Mouse (Mus musculus) limb, embryonic 14.5 days (tissue): ENCODE results near the gene Grip1. TPM values are rescaled to one million over a fixed set of nuclear protein-coding genes. Genes with fewer than 3 reads are reported as not detected.

Source experiments
- ATAC-seq: fragments of 200-750 bp; cut with Nextera tagmentation; 2 replicates; pipeline ENCODE4 v1.8.0; 2017; ENCODE audit warnings: low read depth, moderate number of reproducible peaks, moderate TSS enrichment; ENCODE audit not compliant: low FRiP score
- DNase-seq: peaks from one replicate; pipeline ENCODE4 v3.0.0-alpha.2; 2015; ENCODE audit warnings: low spot score
- H3K27ac ChIP-seq: fragments of 300-500 bp; sonication (generic); replicated peaks from 2 replicates; pipeline ENCODE4 v1.5.1; 2014; ENCODE audit warnings: low read depth, mild to moderate bottlenecking, low read length, moderate library complexity, mixed read lengths
- H3K27me3 ChIP-seq: fragments of 300-500 bp; sonication (generic); 2 replicates; pipeline ENCODE4 v1.6.1; 2014; ENCODE audit warnings: low read length, mixed read lengths; ENCODE audit not compliant: control insufficient read depth, insufficient read depth
- H3K36me3 ChIP-seq: fragments of 300-500 bp; sonication (generic); 2 replicates; pipeline ENCODE4 v1.6.1; 2014; ENCODE audit warnings: mild to moderate bottlenecking, low read length, moderate library complexity, mixed read lengths; ENCODE audit not compliant: control insufficient read depth, insufficient read depth
- H3K4me1 ChIP-seq: fragments of 300-500 bp; sonication (generic); 2 replicates; pipeline ENCODE4 v1.6.1; 2014; ENCODE audit warnings: antibody characterized with exemption, low read length, mixed read lengths; ENCODE audit not compliant: control insufficient read depth, insufficient read depth
- H3K4me2 ChIP-seq: fragments of 300-500 bp; sonication (generic); replicated peaks from 2 replicates; pipeline ENCODE4 v1.6.1; 2014; ENCODE audit warnings: low read depth, mild to moderate bottlenecking, low read length, moderate library complexity; ENCODE audit not compliant: severe bottlenecking
- H3K4me3 ChIP-seq: fragments of 300-500 bp; sonication (generic); replicated peaks from 2 replicates; pipeline ENCODE4 v1.5.1; 2014; ENCODE audit warnings: low read length
- H3K9ac ChIP-seq: fragments of 300-500 bp; sonication (generic); 2 replicates; pipeline ENCODE4 v1.6.1; 2014; ENCODE audit warnings: mild to moderate bottlenecking, low read depth, low read length, moderate library complexity; ENCODE audit not compliant: severe bottlenecking
- H3K9me3 ChIP-seq: fragments of 300-500 bp; sonication (generic); 2 replicates; pipeline ENCODE4 v1.6.1; 2016; ENCODE audit warnings: low read length; ENCODE audit not compliant: control insufficient read depth
- POLR2A ChIP-seq: fragments of 200-500 bp; IDR thresholded peaks from 2 replicates; pipeline ENCODE4 v1.8.0; 2012; ENCODE audit warnings: inconsistent platforms, mild to moderate bottlenecking, moderate library complexity, borderline replicate concordance; ENCODE audit not compliant: insufficient read depth, insufficient read length; ENCODE audit errors: extremely low read depth
- WGBS: fragments of 180-500 bp; shearing (Covaris S2); extraction: QIAGEN DNeasy Blood & Tissue Kit; methylation state at CpG from one replicate; pipeline ENCODE4 v1.1.7; 2014; 5-methylcytosine and 5-hydroxymethylcytosine counted together
- polyA plus RNA-seq, 2 experiments: library from polyadenylated mRNA; depleted of rRNA in 1 of 2; stranded (reverse) in 1 of 2; unstranded in 1 of 2; fragments of >200 nt; fragmentation: Nextera tagmentation in 1 of 2; extraction: Ambion mirVana in 1 of 2; gene quantifications; 2 replicates each; pipeline versions ENCODE4 v1.2.1 to v1.2.3; 2012 to 2014

Grip1 gene
- polyA plus RNA-seq, 2 experiments: 5.9 to 7.6 TPM

DNA sequence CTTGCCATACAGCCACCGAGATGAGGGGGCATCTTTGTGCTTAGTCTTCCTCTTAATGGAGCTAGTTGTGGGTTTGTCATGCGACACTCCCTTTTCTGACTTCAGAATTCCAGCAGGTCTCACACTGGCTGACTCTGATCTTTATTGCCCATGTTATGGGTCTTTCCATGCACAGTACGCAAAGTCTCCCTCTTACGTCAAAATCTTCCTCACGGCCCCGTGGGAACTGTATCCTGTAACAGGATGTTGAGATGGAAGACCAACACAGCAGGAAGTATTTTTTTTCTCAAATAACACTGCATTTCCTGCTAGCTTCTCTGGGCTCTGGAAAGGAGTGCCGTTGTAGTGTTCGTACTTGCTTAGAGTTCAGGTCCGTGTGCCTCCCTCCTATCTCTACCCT, 21.5 kb downstream of the Grip1 start:
- ATAC-seq: no peak
- 47% methylated on average over 9 of the region's 9 CpGs for WGBS
- Histone ChIP-seq H3K27ac (no peak overlapping the region), H3K9ac (no peak overlapping the region), H3K27me3 (no peaks in the 10 kb centered on the region), H3K4me3 (no peak overlapping the region), H3K36me3 (no peaks in the 10 kb centered on the region), H3K9me3 (no peaks in the 10 kb centered on the region), H3K4me2 (no peak overlapping the region), H3K4me1 (no peaks in the 10 kb centered on the region; the same call in 1 of the 2 replicates)
- DNase-seq: no peak
- TF ChIP-seq POLR2A: no peak

- Histone ChIP-seq H3K9ac (no peak overlapping the region), H3K36me3 (no peaks in the 10 kb centered on the region), H3K4me2 (no peak overlapping the region), H3K9me3 (no peaks in the 10 kb centered on the region), H3K27me3 (no peaks in the 10 kb centered on the region), H3K27ac (no peak overlapping the region), H3K4me1 (peaks cover 2% of the 10 kb centered on the region; the same call in 1 of the 2 replicates), H3K4me3 (no peak overlapping the region)
- no peak for TF ChIP-seq POLR2A
- DNase-seq: no peak
- WGBS: 75% methylated on average over 8 of the region's 8 CpGs
- no peak for ATAC-seq
These were observed 24.0 kb downstream of the Grip1 start for GRCm38 (mm10) chr10:119477661-119478060.

DNA sequence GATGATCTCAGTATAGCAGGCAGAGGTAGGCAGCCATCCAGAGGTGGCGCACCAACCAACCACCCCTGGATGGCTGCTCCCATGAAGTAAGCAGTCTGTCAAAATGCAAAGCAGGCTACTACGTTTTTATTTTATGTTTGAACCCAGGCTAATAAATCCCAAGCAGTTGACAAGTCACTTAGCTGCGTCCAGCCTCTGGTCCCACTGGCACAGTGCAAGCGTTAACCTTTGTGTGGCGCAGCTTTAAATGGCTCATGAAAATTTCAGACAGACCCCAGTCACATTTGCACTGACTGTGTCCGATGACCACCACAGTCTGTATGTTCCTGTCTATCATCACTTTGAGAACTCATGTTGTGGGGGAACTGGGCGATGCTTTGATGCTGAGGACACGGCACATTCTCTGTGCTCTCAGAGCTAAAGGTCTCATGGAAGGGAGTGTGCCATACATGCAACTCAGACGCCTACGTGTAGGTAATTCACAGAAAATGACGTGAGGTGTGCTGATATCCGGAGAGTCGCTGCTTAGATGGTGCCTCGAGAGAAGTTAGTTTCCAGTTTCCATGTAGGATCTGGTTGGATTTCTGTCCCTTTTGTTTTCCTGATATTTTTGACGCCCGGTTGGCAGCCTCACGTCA, 29.6 kb downstream of the Grip1 start:
- Histone ChIP-seq H3K9ac (no peak overlapping the region), H3K9me3 (no peaks in the 10 kb centered on the region), H3K36me3 (no peaks in the 10 kb centered on the region), H3K4me2 (no peak overlapping the region), H3K4me3 (no peak overlapping the region), H3K27ac (no peak overlapping the region), H3K27me3 (no peaks in the 10 kb centered on the region), H3K4me1 (peaks cover 13% of the 10 kb centered on the region)
- WGBS: 39% methylated on average over 17 of the region's 17 CpGs
- DNase-seq: no peak
- TF ChIP-seq POLR2A: no peak
- no peak for ATAC-seq

GRCm38 (mm10) chr10:119483766-119484165, 30.1 kb downstream of the Grip1 start:
- Histone ChIP-seq H3K27ac (no peak overlapping the region), H3K4me1 (peaks cover 13% of the 10 kb centered on the region), H3K4me3 (no peak overlapping the region), H3K9ac (no peak overlapping the region), H3K36me3 (no peaks in the 10 kb centered on the region), H3K9me3 (no peaks in the 10 kb centered on the region), H3K4me2 (no peak overlapping the region), H3K27me3 (no peaks in the 10 kb centered on the region)
- DNase-seq: no peak
- ATAC-seq: no peak
- 20% methylated on average over 6 of the region's 6 CpGs for WGBS
- TF ChIP-seq POLR2A: no peak

DNA sequence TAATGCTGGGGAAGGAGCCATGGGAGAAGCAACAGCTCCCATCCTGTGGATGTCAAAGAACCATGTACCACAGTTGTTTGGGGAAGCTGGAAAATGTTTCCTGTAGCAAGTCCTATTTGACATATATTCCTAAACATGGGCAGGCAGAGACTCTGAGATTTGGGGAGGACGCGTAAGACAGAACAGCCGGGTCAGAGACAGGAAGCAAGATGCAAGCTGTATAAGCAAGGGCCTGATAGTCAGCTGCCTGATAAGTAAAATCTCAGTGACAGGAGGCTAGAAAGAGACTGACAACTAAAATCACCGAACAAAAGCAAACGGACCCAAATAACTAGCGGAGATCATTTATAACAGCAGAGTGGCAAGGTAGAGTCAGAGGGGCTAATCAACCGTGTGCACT, 33.3 kb downstream of the Grip1 start:
- Histone ChIP-seq H3K36me3 (no peaks in the 10 kb centered on the region), H3K4me2 (no peak overlapping the region), H3K9me3 (no peaks in the 10 kb centered on the region), H3K4me3 (no peak overlapping the region), H3K27me3 (no peaks in the 10 kb centered on the region), H3K27ac (no peak overlapping the region), H3K4me1 (peaks cover 13% of the 10 kb centered on the region), H3K9ac (no peak overlapping the region)
- WGBS: 90% methylated on average over 7 of the region's 7 CpGs
- TF ChIP-seq POLR2A: no peak
- no peak for ATAC-seq
- DNase-seq: no peak
